Mouse (Mus musculus) hindbrain, embryonic 13.5 days (tissue): ENCODE data around the gene Pitx3. TPM values are rescaled to one million over a fixed set of nuclear protein-coding genes. Genes with fewer than 3 reads are reported as not detected.

ENCODE experiments used
- ATAC-seq: fragments of 200-750 bp; cut with Nextera tagmentation; 2 replicates; pipeline ENCODE4 v1.8.0; 2017; ENCODE audit warnings: moderate TSS enrichment; ENCODE audit not compliant: low FRiP score
- H3K27ac ChIP-seq: fragments of 300-500 bp; sonication (generic); 2 replicates; pipeline ENCODE4 v1.5.1; 2015; ENCODE audit warnings: inconsistent platforms, mild to moderate bottlenecking, moderate library complexity
- H3K27me3 ChIP-seq: fragments of 300-500 bp; sonication (generic); 2 replicates; pipeline ENCODE4 v1.6.1; 2015; ENCODE audit warnings: mild to moderate bottlenecking, inconsistent platforms
- H3K36me3 ChIP-seq: fragments of 300-500 bp; sonication (generic); 2 replicates; pipeline ENCODE4 v1.6.1; 2015; ENCODE audit warnings: mild to moderate bottlenecking, inconsistent platforms
- H3K4me1 ChIP-seq: fragments of 300-500 bp; sonication (generic); replicated peaks from 2 replicates; pipeline ENCODE4 v1.6.1; 2015; ENCODE audit warnings: inconsistent platforms
- H3K4me2 ChIP-seq: fragments of 300-500 bp; sonication (generic); 2 replicates; pipeline ENCODE4 v1.6.1; 2015; ENCODE audit warnings: inconsistent platforms, mild to moderate bottlenecking, moderate library complexity
- H3K4me3 ChIP-seq: fragments of 300-500 bp; sonication (generic); 2 replicates; pipeline ENCODE4 v1.5.1; 2015; ENCODE audit warnings: mild to moderate bottlenecking, inconsistent platforms
- H3K9ac ChIP-seq: fragments of 300-500 bp; sonication (generic); 2 replicates; pipeline ENCODE4 v1.6.1; 2015; ENCODE audit warnings: mild to moderate bottlenecking, inconsistent platforms
- H3K9me3 ChIP-seq: fragments of 300-500 bp; sonication (generic); 2 replicates; pipeline ENCODE4 v1.6.1; 2016; ENCODE audit warnings: inconsistent platforms
- WGBS: fragments of 180-500 bp; shearing (Covaris S2); methylation state at CpG from one replicate; pipeline ENCODE4 v1.1.7; 2015; 5-methylcytosine and 5-hydroxymethylcytosine counted together
- polyA plus RNA-seq: library from polyadenylated mRNA; unstranded; fragments of >200 nt; fragmentation: Nextera tagmentation; extraction: Ambion mirVana; gene quantifications from 2 replicates; pipeline ENCODE4 v1.2.1, GENCODE M21; 2015

Pitx3 gene
- polyA plus RNA-seq, 1 experiment from 2014 or later, result 0.31 TPM

- ATAC-seq, result peak; percentile 99
- H3K9me3 ChIP-seq, result no peaks in the 10 kb centered on the region
- peak within 1 kb of the TSS; percentile 87 for H3K9ac ChIP-seq
- no peaks in the 10 kb centered on the region for H3K36me3 ChIP-seq
- WGBS, result under 1% methylated on average over 37 of the region's 37 CpGs
- peak within 1 kb of the TSS; percentile 82 for H3K27ac ChIP-seq
- peak within 1 kb of the TSS; percentile 94 for H3K4me2 ChIP-seq
- peaks cover 39% of the 10 kb centered on the region for H3K27me3 ChIP-seq
- H3K4me1 ChIP-seq, result peaks cover 59% of the 10 kb centered on the region
- peak within 1 kb of the TSS; percentile 93 for H3K4me3 ChIP-seq
Observed at GRCm38 (mm10) chr19:46152127-46152803, 4.1 kb upstream of the Pitx3 start, which contains the start of gene Gbf1. TSS of gene Gbf1 (plus strand) at chr19:46152509.

GRCm38 (mm10) chr19:46149091-46149490 lies 965 bp upstream of the Pitx3 start:
- H3K4me1 ChIP-seq, result peaks cover 37% of the 10 kb centered on the region
- H3K9me3 ChIP-seq, result no peaks in the 10 kb centered on the region
- H3K4me2 ChIP-seq, result peak overlapping the region; percentile 83
- 24% methylated on average over 12 of the region's 12 CpGs for WGBS
- peak overlapping the region; percentile 47 for H3K4me3 ChIP-seq
- 0 out of 2 replicates have a peak overlapping the region, but pooled peaks have one; percentile 5 for H3K9ac ChIP-seq
- H3K27me3 ChIP-seq, result peaks cover 70% of the 10 kb centered on the region
- ATAC-seq, result no peak
- no peaks in the 10 kb centered on the region for H3K36me3 ChIP-seq
- H3K27ac ChIP-seq, result no peak overlapping the region

GRCm38 (mm10) chr19:46148372-46148760 lies 240 bp upstream of the Pitx3 start:
- under 1% methylated on average over 27 of the region's 27 CpGs for WGBS

GRCm38 (mm10) chr19:46141091-46141490 lies 7.0 kb downstream of the Pitx3 start:
- Histone ChIP-seq H3K4me2 (no peak overlapping the region), H3K4me1 (peaks cover 22% of the 10 kb centered on the region), H3K9me3 (no peaks in the 10 kb centered on the region), H3K36me3 (no peaks in the 10 kb centered on the region), H3K27ac (no peak overlapping the region), H3K9ac (peak overlapping the region; percentile 19; the same call in 1 of the 2 replicates), H3K4me3 (no peak overlapping the region), H3K27me3 (peaks cover 93% of the 10 kb centered on the region)
- ATAC-seq, result no peak
- WGBS, result 9% methylated on average over 6 of the region's 6 CpGs

More at GRCm38 (mm10) chr19:46148372-46148760, 240 bp upstream of the Pitx3 start:
- Histone ChIP-seq H3K4me3 (peak overlapping the region; percentile 47), H3K4me2 (peak overlapping the region; percentile 83), H3K27me3 (peaks cover 78% of the 10 kb centered on the region), H3K9ac (peak overlapping the region; percentile 60; the same call in 1 of the 2 replicates), H3K36me3 (no peaks in the 10 kb centered on the region), H3K27ac (no peak overlapping the region), H3K4me1 (peaks cover 29% of the 10 kb centered on the region), H3K9me3 (no peaks in the 10 kb centered on the region)
- ATAC-seq, result peak; percentile 43; the same call in 1 of the 2 replicates

- WGBS, result 56% methylated on average over 2 of the region's 2 CpGs
- no peak for ATAC-seq
- H3K27me3 ChIP-seq, result peaks cover 92% of the 10 kb centered on the region
- no peaks in the 10 kb centered on the region for H3K9me3 ChIP-seq
- no peak overlapping the region for H3K4me2 ChIP-seq
- no peak overlapping the region for H3K4me3 ChIP-seq
- H3K4me1 ChIP-seq, result peaks cover 29% of the 10 kb centered on the region
- H3K9ac ChIP-seq, result no peak overlapping the region
- H3K36me3 ChIP-seq, result no peaks in the 10 kb centered on the region
- no peak overlapping the region for H3K27ac ChIP-seq
Observed at GRCm38 (mm10) chr19:46140324-46140723, 7.8 kb downstream of the Pitx3 start.

GRCm38 (mm10) chr19:46136639-46137580 lies 11.2 kb downstream of the Pitx3 start:
- whole genome bisulfite sequencing, result 3% methylated on average over 49 of the region's 49 CpGs
- Histone ChIP-seq H3K27me3 (peaks cover 91% of the 10 kb centered on the region), H3K9me3 (no peaks in the 10 kb centered on the region), H3K4me1 (peaks cover 33% of the 10 kb centered on the region), H3K4me2 (peak overlapping the region; percentile 99), H3K27ac (no peak overlapping the region), H3K36me3 (no peaks in the 10 kb centered on the region), H3K4me3 (peak overlapping the region; percentile 60), H3K9ac (peak overlapping the region; percentile 77)
- peak; percentile 31; the same call in 1 of the 2 replicates for ATAC-seq

- Histone ChIP-seq H3K36me3 (no peaks in the 10 kb centered on the region), H3K27me3 (peaks cover 93% of the 10 kb centered on the region), H3K27ac (no peak overlapping the region), H3K9ac (peak overlapping the region; percentile 77), H3K4me2 (peak overlapping the region; percentile 99), H3K4me1 (peaks cover 34% of the 10 kb centered on the region), H3K4me3 (peak overlapping the region; percentile 60), H3K9me3 (no peaks in the 10 kb centered on the region)
- WGBS, result 1% methylated on average over 74 of the region's 79 CpGs
- ATAC-seq, result peak; percentile 60
Observed at GRCm38 (mm10) chr19:46135789-46136638, 12.1 kb downstream of the Pitx3 start.

GRCm38 (mm10) chr19:46135297-46135696 lies 12.8 kb downstream of the Pitx3 start:
- peaks cover 28% of the 10 kb centered on the region for H3K4me1 ChIP-seq
- WGBS, result 1% methylated on average over 12 of the region's 12 CpGs
- peak overlapping the region; percentile 60 for H3K4me3 ChIP-seq
- peak overlapping the region; percentile 99 for H3K4me2 ChIP-seq
- H3K27ac ChIP-seq, result no peak overlapping the region
- peaks cover 94% of the 10 kb centered on the region for H3K27me3 ChIP-seq
- ATAC-seq, result peak; percentile 38
- peak overlapping the region; percentile 77; the same call in 1 of the 2 replicates for H3K9ac ChIP-seq
- H3K36me3 ChIP-seq, result no peaks in the 10 kb centered on the region
- no peaks in the 10 kb centered on the region for H3K9me3 ChIP-seq

- H3K4me3 ChIP-seq, result no peak overlapping the region
- H3K4me1 ChIP-seq, result peaks cover 28% of the 10 kb centered on the region
- H3K9ac ChIP-seq, result no peak overlapping the region
- H3K9me3 ChIP-seq, result no peaks in the 10 kb centered on the region
- 54% methylated on average over 6 of the region's 6 CpGs for WGBS
- no peak overlapping the region for H3K4me2 ChIP-seq
- H3K27ac ChIP-seq, result no peak overlapping the region
- peaks cover 82% of the 10 kb centered on the region for H3K27me3 ChIP-seq
- H3K36me3 ChIP-seq, result no peaks in the 10 kb centered on the region
- ATAC-seq, result no peak
Observed at GRCm38 (mm10) chr19:46132577-46132976, 15.5 kb downstream of the Pitx3 start.

GRCm38 (mm10) chr19:46131694-46132525 lies 16.2 kb downstream of the Pitx3 start, which contains the start of gene Elovl3:
TSS of gene Elovl3 (plus strand) at chr19:46131897.
- Histone ChIP-seq H3K36me3 (no peaks in the 10 kb centered on the region), H3K27ac (no peak within 1 kb of the TSS), H3K4me1 (peaks cover 24% of the 10 kb centered on the region), H3K27me3 (peaks cover 76% of the 10 kb centered on the region), H3K4me2 (peak within 1 kb of the TSS; percentile 15; the same call in 1 of the 2 replicates), H3K9me3 (no peaks in the 10 kb centered on the region), H3K9ac (no peak within 1 kb of the TSS), H3K4me3 (peak within 1 kb of the TSS; percentile 12; the same call in 1 of the 2 replicates)
- 2% methylated on average over 31 of the region's 31 CpGs for WGBS
- ATAC-seq, result no peak

GRCm38 (mm10) chr19:46131283-46131682 lies 16.8 kb downstream of the Pitx3 start:
- H3K27me3 ChIP-seq, result peaks cover 73% of the 10 kb centered on the region
- 7% methylated on average over 8 of the region's 8 CpGs for whole genome bisulfite sequencing
- H3K4me3 ChIP-seq, result 0 out of 2 replicates have a peak overlapping the region, but pooled peaks have one; percentile 12
- H3K4me2 ChIP-seq, result no peak overlapping the region; the same call in 1 of the 2 replicates
- no peak for ATAC-seq
- H3K9ac ChIP-seq, result no peak overlapping the region
- H3K9me3 ChIP-seq, result no peaks in the 10 kb centered on the region
- H3K36me3 ChIP-seq, result no peaks in the 10 kb centered on the region
- H3K27ac ChIP-seq, result no peak overlapping the region
- peaks cover 17% of the 10 kb centered on the region for H3K4me1 ChIP-seq
